Mouse (Mus musculus) myocyte (in vitro differentiated cells): ENCODE data around the gene Polr1d.

Source experiments
- E2F4 ChIP-seq: IDR thresholded peaks from one replicate; pipeline ENCODE4 v1.6.1; 2011; ENCODE audit warnings: mild to moderate bottlenecking, control low read depth, moderate library complexity; ENCODE audit not compliant: insufficient read depth
- MAX ChIP-seq: IDR thresholded peaks from one replicate; pipeline ENCODE4 v1.6.1; 2011; ENCODE audit warnings: low read depth, mild to moderate bottlenecking, control low read depth
- MYOD1 ChIP-seq, 3 experiments: IDR thresholded peaks; one replicate each; pipeline ENCODE4 v1.6.1; 2011; ENCODE audit warnings: control low read depth in 2 of 3, low read depth in 2 of 3, mild to moderate bottlenecking in 2 of 3, moderate library complexity in 1 of 3; ENCODE audit not compliant: insufficient read length in 2 of 3, control insufficient read depth in 1 of 3
- MYOG ChIP-seq, 3 experiments: IDR thresholded peaks; one replicate each; pipeline ENCODE4 v1.6.1; 2011; ENCODE audit warnings: control low read depth in 2 of 3, low read depth in 2 of 3, mild to moderate bottlenecking in 2 of 3; ENCODE audit not compliant: insufficient read length in 2 of 3, control insufficient read depth in 1 of 3, insufficient read depth in 1 of 3
- POLR2A ChIP-seq: IDR thresholded peaks from one replicate; pipeline ENCODE4 v1.6.1; 2011; ENCODE audit warnings: low read depth, mild to moderate bottlenecking, control low read depth, moderate library complexity; ENCODE audit not compliant: insufficient read length
- POLR2AphosphoS2 ChIP-seq: IDR thresholded peaks from one replicate; pipeline ENCODE4 v1.6.1; 2011; ENCODE audit warnings: low read depth, control low read depth; ENCODE audit not compliant: insufficient read length
- TCF12 ChIP-seq: IDR thresholded peaks from one replicate; pipeline ENCODE4 v1.6.1; 2011; ENCODE audit warnings: mild to moderate bottlenecking, control low read depth; ENCODE audit not compliant: poor library complexity, insufficient read depth, severe bottlenecking
- USF1 ChIP-seq: IDR thresholded peaks from one replicate; pipeline ENCODE4 v1.6.1; 2011; ENCODE audit warnings: low read depth, mild to moderate bottlenecking, control low read depth, moderate library complexity

- no peak for TF ChIP-seq POLR2A
- TF ChIP-seq POLR2AphosphoS2: no peak
- no peak for TF ChIP-seq USF1
- TF ChIP-seq MYOG (IDR thresholded peaks at IDR 0.05; ENCODE audit: control insufficient read depth in 1 of 3, insufficient read depth in 1 of 3, insufficient read length in 2 of 3, low read depth in 2 of 3): no peak
- TF ChIP-seq TCF12: no peak
- TF ChIP-seq MYOD1 (IDR thresholded peaks at IDR 0.05; ENCODE audit: control insufficient read depth in 1 of 3, insufficient read length in 2 of 3, low read depth in 2 of 3): no peak
- TF ChIP-seq MAX: no peak
- TF ChIP-seq E2F4: no peak
Observed at GRCm38 (mm10) chr5:147114738-147115137, 37.9 kb downstream of the Polr1d start.
